Mouse (Mus musculus) liver, embryonic 16.5 days (tissue): ENCODE results near the gene Myct1. TPM values are rescaled to one million over a fixed set of nuclear protein-coding genes. Genes with fewer than 3 reads are reported as not detected.

Experiments
- ATAC-seq: fragments of 200-750 bp; cut with Nextera tagmentation; 2 replicates; pipeline ENCODE4 v1.8.0; 2017; ENCODE audit warnings: low read depth, mild to moderate bottlenecking, moderate number of reproducible peaks, moderate library complexity
- H3K27ac ChIP-seq: fragments of 300-500 bp; sonication (generic); 2 replicates; pipeline ENCODE4 v1.5.1; 2014; ENCODE audit warnings: mild to moderate bottlenecking, low read length
- H3K27me3 ChIP-seq: fragments of 300-500 bp; sonication (generic); 2 replicates; pipeline ENCODE4 v1.6.1; 2014; ENCODE audit warnings: low read depth, low read length, mixed read lengths; ENCODE audit not compliant: control insufficient read depth, insufficient read depth
- H3K36me3 ChIP-seq: fragments of 300-500 bp; sonication (generic); 2 replicates; pipeline ENCODE4 v1.6.1; 2014; ENCODE audit warnings: mild to moderate bottlenecking; ENCODE audit not compliant: control insufficient read depth, insufficient read depth
- H3K4me1 ChIP-seq: fragments of 300-500 bp; sonication (generic); 2 replicates; pipeline ENCODE4 v1.6.1; 2014; ENCODE audit warnings: low read depth, low read length, mixed read lengths; ENCODE audit not compliant: control insufficient read depth
- H3K4me2 ChIP-seq: fragments of 300-500 bp; sonication (generic); 2 replicates; pipeline ENCODE4 v1.6.1; 2014; ENCODE audit warnings: low read depth, low read length, mixed read lengths
- H3K4me3 ChIP-seq: fragments of 300-500 bp; sonication (generic); 2 replicates; pipeline ENCODE4 v1.5.1; 2014; ENCODE audit warnings: low read depth, mild to moderate bottlenecking, low read length
- H3K9ac ChIP-seq: fragments of 300-500 bp; sonication (generic); 2 replicates; pipeline ENCODE4 v1.6.1; 2014; ENCODE audit warnings: low read depth, low read length
- H3K9me3 ChIP-seq: fragments of 300-500 bp; sonication (generic); replicated peaks from 2 replicates; pipeline ENCODE4 v1.6.1; 2016; ENCODE audit warnings: low read length; ENCODE audit not compliant: control insufficient read depth
- WGBS: fragments of 180-500 bp; shearing (Covaris S2); extraction: QIAGEN DNeasy Blood & Tissue Kit; methylation state at CpG from one replicate; pipeline ENCODE4 v1.1.7; 2014; ENCODE audit not compliant: insufficient replicate concordance; 5-methylcytosine and 5-hydroxymethylcytosine counted together
- polyA plus RNA-seq: library from polyadenylated mRNA; unstranded; fragments of >200 nt; fragmentation: Nextera tagmentation; extraction: Ambion mirVana; gene quantifications from 2 replicates; pipeline ENCODE4 v1.2.1, GENCODE M21; 2015

The Myct1 gene
- polyA plus RNA-seq, 1 experiment from 2014 or later = 2.0 TPM

DNA sequence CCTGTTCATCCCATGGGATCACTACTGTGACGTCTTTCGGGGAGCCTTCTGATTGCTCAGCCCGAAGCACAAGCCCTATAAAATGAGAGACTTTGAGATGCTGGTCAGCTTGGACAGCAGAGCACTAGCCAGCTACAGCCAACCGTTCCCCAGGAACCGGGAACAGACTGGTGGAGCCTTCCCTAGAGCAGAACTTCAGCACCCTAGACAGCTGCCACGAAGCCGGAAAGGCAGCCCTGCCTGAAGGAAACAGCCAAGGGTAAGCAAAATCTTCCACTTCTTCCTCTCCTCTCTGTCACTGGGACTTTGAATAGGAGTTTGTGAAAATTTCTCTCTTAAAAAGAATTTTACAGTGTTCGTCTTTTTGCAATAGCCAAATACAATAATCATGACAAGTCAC lies 45.5 kb downstream of the Myct1 start, which contains the start of gene Vip:
Gene Vip (plus strand): TSS at position 107 of the 400 bp plus-strand sequence.
- H3K4me1 ChIP-seq = no peaks in the 10 kb centered on the region
- no peak within 1 kb of the TSS for H3K4me3 ChIP-seq
- no peak within 1 kb of the TSS for H3K4me2 ChIP-seq
- no peak within 1 kb of the TSS for H3K9ac ChIP-seq
- H3K27me3 ChIP-seq = no peaks in the 10 kb centered on the region
- H3K9me3 ChIP-seq = no peaks in the 10 kb centered on the region
- H3K36me3 ChIP-seq = no peaks in the 10 kb centered on the region
- WGBS = 23% methylated on average over 8 of the region's 8 CpGs
- H3K27ac ChIP-seq = no peak within 1 kb of the TSS
- no peak for ATAC-seq

Other genes with a start within 250 kb of the Myct1 start
- gene Syne1, start 42.3 kb upstream of the Myct1 start, polyA plus RNA-seq = 4.8 and 6.0 TPM in 2 replicates
- 0.22 TPM in 1 of 2 replicates, not detected in the other for gene Vip, start 45.4 kb downstream of the Myct1 start, polyA plus RNA-seq
- gene Fbxo5, start 211.8 kb downstream of the Myct1 start, polyA plus RNA-seq = 78.7 and 92.7 TPM in 2 replicates
- 4.9 and 6.3 TPM in 2 replicates for gene Mtrf1l, start 230.1 kb downstream of the Myct1 start, polyA plus RNA-seq